Comparison of ENCODE assay signal across 8 mouse cellular contexts in genomic region chr10:17726373-17726720, GRCm38 (mm10). TPM values are rescaled to one million over a fixed set of nuclear protein-coding genes. Genes with fewer than 3 reads are reported as not detected.
DNase-seq lines count a peak whose midpoint lies in the region; ATAC-seq and TF ChIP-seq lines count a peak whose summit lies in the region.

No protein-coding gene starts in this region.

- H3K27ac ChIP-seq in gastrocnemius, adult 2 months, result peak overlapping the region; percentile 99
- 0 out of 2 replicates have a peak overlapping the region, but pooled peaks have one; percentile 15 for H3K27ac ChIP-seq in bone marrow, adult 2 months (ENCODE audit: control insufficient read depth, insufficient read depth, low read depth, low read length, poor library complexity)
- no peak overlapping the region; the same call in 1 of the 2 replicates for H3K27ac ChIP-seq in forebrain, embryonic 16.5 days (ENCODE audit: low read length)
- H3K27ac ChIP-seq in neural tube, embryonic 12.5 days, result no peak overlapping the region

- ATAC-seq in forebrain, embryonic 16.5 days, result no peak
- ATAC-seq in neural tube, embryonic 12.5 days (ENCODE audit: low FRiP score, low read depth), result no peak

- H3K4me1 ChIP-seq in bone marrow, adult 2 months (ENCODE audit: control insufficient read depth, insufficient read depth, low read length), result no peaks in the 10 kb centered on the region
- peaks cover 16% of the 10 kb centered on the region for H3K4me1 ChIP-seq in forebrain, embryonic 16.5 days (replicated peaks; ENCODE audit: control insufficient read depth, insufficient read depth, low read length)
- peaks cover 23% of the 10 kb centered on the region for H3K4me1 ChIP-seq in neural tube, embryonic 12.5 days

- H3K9me3 ChIP-seq in forebrain, embryonic 16.5 days (ENCODE audit: control insufficient read depth, low read length), result no peaks in the 10 kb centered on the region
- no peaks in the 10 kb centered on the region for H3K9me3 ChIP-seq in neural tube, embryonic 12.5 days

- intact Hi-C loops in gastrocnemius, adult 2 months (cut with DNase I), result loop anchor here (5.0 to 10.0 kb wide), 2 partner anchors 1089 to 1152 kb away; no protein-coding TSS in a partner anchor
- intact Hi-C loops in gastrocnemius, postnatal 14 days (cut with DNase I; ENCODE audit: low total_unique reads), result no loop called here

- no peak for TF ChIP-seq POLR2A in bone marrow, adult 2 months (IDR thresholded peaks at IDR 0.05; ENCODE audit: borderline replicate concordance, control insufficient read depth, low read depth, low read length)

- H3K36me3 ChIP-seq in forebrain, embryonic 16.5 days (ENCODE audit: control insufficient read depth, insufficient read depth), result no peaks in the 10 kb centered on the region
- H3K36me3 ChIP-seq in neural tube, embryonic 12.5 days, result no peaks in the 10 kb centered on the region

- no peak overlapping the region for H3K9ac ChIP-seq in forebrain, embryonic 16.5 days (replicated peaks; ENCODE audit: low read depth, low read length)
- H3K9ac ChIP-seq in neural tube, embryonic 12.5 days, result peak overlapping the region; percentile 27; the same call in 1 of the 2 replicates

- TF ChIP-seq CTCF in gastrocnemius, adult 2 months (IDR thresholded peaks at IDR 0.05), result no peak
- no peak for TF ChIP-seq CTCF in bone marrow, adult 2 months (IDR thresholded peaks at IDR 0.05; ENCODE audit: control insufficient read depth, insufficient read depth, low read length)

- 71% methylated on average over 2 of the region's 2 CpGs for WGBS in bone marrow, adult 2 months
- WGBS in forebrain, embryonic 16.5 days, result 69% methylated on average over 2 of the region's 2 CpGs
- WGBS in neural tube, embryonic 12.5 days, result 55% methylated on average over 2 of the region's 2 CpGs

- peak overlapping the region; percentile 93 for H3K4me3 ChIP-seq in gastrocnemius, adult 2 months
- no peak overlapping the region for H3K4me3 ChIP-seq in bone marrow, adult 2 months (replicated peaks; ENCODE audit: control insufficient read depth, low read depth, low read length)
- H3K4me3 ChIP-seq in forebrain, embryonic 16.5 days (replicated peaks; ENCODE audit: low read length), result peak overlapping the region; percentile 18
- peak overlapping the region; percentile 18 for H3K4me3 ChIP-seq in neural tube, embryonic 12.5 days

- no peaks in the 10 kb centered on the region for H3K27me3 ChIP-seq in forebrain, embryonic 16.5 days (replicated peaks; ENCODE audit: control insufficient read depth, insufficient read depth, low read length)
- H3K27me3 ChIP-seq in neural tube, embryonic 12.5 days (replicated peaks), result no peaks in the 10 kb centered on the region

- DNase-seq in gastrocnemius, adult 2 months, result peak; percentile 27
- DNase-seq in gastrocnemius, postnatal 14 days, result no peak
- peak; percentile 15 for DNase-seq in kidney, postnatal 10 days
- no peak for DNase-seq in layer of hippocampus, postnatal 36 days
- no peak for DNase-seq in frontal cortex, postnatal 14 days (ENCODE audit: low spot score in 2 of 2)

- peak overlapping the region; percentile 43 for H3K4me2 ChIP-seq in forebrain, embryonic 16.5 days (ENCODE audit: low read length)
- peak overlapping the region; percentile 68 for H3K4me2 ChIP-seq in neural tube, embryonic 12.5 days (replicated peaks)

RNA-seq across cellular contexts. Expression of gene Cited2, which starts 3.3 kb away (rescaled TPM):
- 100 to 1,000 TPM in 1 of 2 experiments, 10 to 100 TPM in 1; 28.6 to 114 TPM for total RNA-seq in gastrocnemius, adult 2 months (2021)
- total RNA-seq in gastrocnemius, postnatal 14 days (2021), result 10 to 100 TPM; 26.3 to 39.9 TPM
- polyA plus RNA-seq in bone marrow, adult 2 months (2011; ENCODE audit: insufficient read depth, insufficient read length, low replicate concordance, missing spikeins), result 18.5 and 49.1 TPM in 2 replicates
- 55.9 and 65.7 TPM in 2 replicates for polyA plus RNA-seq in forebrain, embryonic 16.5 days (2015; fragmentation: Nextera tagmentation; extraction: Ambion mirVana)
- 98.7 and 102 TPM in 2 replicates for polyA plus RNA-seq in neural tube, embryonic 12.5 days (2016; fragmentation: Nextera tagmentation; extraction: Ambion mirVana)
- 10 to 100 TPM; 38.8 to 39.7 TPM for total RNA-seq in layer of hippocampus, postnatal 36 days (2021)

Comparison
In these comparisons a context has a peak if more than half of its experiments do, and no peak if none do; other contexts are left out.
1. DNase-seq: peak in gastrocnemius, adult 2 months (single experiment) and kidney, postnatal 10 days (single experiment); none in gastrocnemius, postnatal 14 days (single experiment), layer of hippocampus, postnatal 36 days (0 of 2) and frontal cortex, postnatal 14 days (0 of 2).
2. H3K27ac ChIP-seq: peak in gastrocnemius, adult 2 months (single experiment) and bone marrow, adult 2 months (single experiment); none in forebrain, embryonic 16.5 days (single experiment) and neural tube, embryonic 12.5 days (single experiment).